Mouse (Mus musculus) lung, postnatal 0 days (tissue): ENCODE measurements around the gene Plekhh3.

Experiments used
- CTCF ChIP-seq: IDR thresholded peaks from 2 replicates; pipeline ENCODE4 v1.5.1; 2016; ENCODE audit warnings: antibody characterized with exemption, mild to moderate bottlenecking
- EP300 ChIP-seq: IDR thresholded peaks from 2 replicates; pipeline ENCODE4 v1.6.1; 2016; ENCODE audit warnings: antibody characterized with exemption, mild to moderate bottlenecking, control low read depth

DNA sequence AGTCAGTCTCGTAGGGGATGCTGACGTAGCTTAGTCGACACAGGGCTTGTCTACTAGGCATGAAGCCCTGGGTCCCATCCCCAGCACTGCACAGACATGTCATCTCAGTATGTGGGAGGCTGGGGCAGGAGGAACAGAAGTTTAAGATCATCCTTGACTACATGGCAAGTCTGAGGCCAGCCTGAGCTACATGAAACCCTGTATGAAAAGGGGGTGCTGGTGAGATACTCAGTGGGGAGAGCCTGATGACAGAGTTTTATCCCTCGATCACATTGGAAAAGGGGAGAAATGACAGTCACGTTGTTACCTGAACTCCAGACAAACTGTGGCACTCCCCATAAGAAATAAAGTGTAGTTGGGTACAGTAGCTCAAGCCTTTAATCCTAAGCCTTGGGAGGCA is 16.4 kb upstream of the Plekhh3 start:
- no peak for TF ChIP-seq CTCF
- no peak for TF ChIP-seq EP300
